Mouse (Mus musculus) heart, embryonic 16.5 days (tissue): ENCODE data around the gene Hist1h3b. TPM values are rescaled to one million over a fixed set of nuclear protein-coding genes. Genes with fewer than 3 reads are reported as not detected.
A peak's percentile ranks its signal among the peaks of the same experiment; 100 is the strongest.
"Not testable (repeated sequence)": the region's sequence is repeated elsewhere in the genome, so short reads cannot be mapped to it uniquely, and the experiment has no call there.

Experiments used
- ATAC-seq: fragments of 200-750 bp; cut with Nextera tagmentation; replicated peaks from 2 replicates; pipeline ENCODE4 v1.8.0; 2017; ENCODE audit warnings: moderate number of reproducible peaks; ENCODE audit not compliant: insufficient read depth, low FRiP score; ENCODE audit errors: extremely low read depth
- H3K27ac ChIP-seq: fragments of 300-500 bp; sonication (generic); 2 replicates; pipeline ENCODE4 v1.5.1; 2014; ENCODE audit warnings: mild to moderate bottlenecking, low read length, control low read depth, moderate library complexity
- H3K27me3 ChIP-seq: fragments of 300-500 bp; sonication (generic); 2 replicates; pipeline ENCODE4 v1.6.1; 2014; ENCODE audit warnings: low read length, mixed read lengths; ENCODE audit not compliant: control insufficient read depth, insufficient read depth
- H3K36me3 ChIP-seq: fragments of 300-500 bp; sonication (generic); 2 replicates; pipeline ENCODE4 v1.6.1; 2014; ENCODE audit not compliant: control insufficient read depth, insufficient read depth
- H3K4me1 ChIP-seq: fragments of 300-500 bp; sonication (generic); 2 replicates; pipeline ENCODE4 v1.6.1; 2014; ENCODE audit warnings: low read length, mixed read lengths; ENCODE audit not compliant: control insufficient read depth, insufficient read depth
- H3K4me2 ChIP-seq: fragments of 300-500 bp; sonication (generic); 2 replicates; pipeline ENCODE4 v1.6.1; 2014; ENCODE audit warnings: low read depth, mild to moderate bottlenecking, control low read depth, low read length
- H3K4me3 ChIP-seq: fragments of 300-500 bp; sonication (generic); 2 replicates; pipeline ENCODE4 v1.5.1; 2014; ENCODE audit warnings: mild to moderate bottlenecking, control low read depth, low read length
- H3K9ac ChIP-seq: fragments of 300-500 bp; sonication (generic); 2 replicates; pipeline ENCODE4 v1.6.1; 2014; ENCODE audit warnings: low read length, control low read depth
- H3K9me3 ChIP-seq: fragments of 300-500 bp; sonication (generic); replicated peaks from 2 replicates; pipeline ENCODE4 v1.6.1; 2016; ENCODE audit warnings: low read length; ENCODE audit not compliant: control insufficient read depth
- WGBS: fragments of 180-500 bp; shearing (Covaris S2); extraction: QIAGEN DNeasy Blood & Tissue Kit; methylation state at CpG from one replicate; pipeline ENCODE4 v1.1.7; 2014; 5-methylcytosine and 5-hydroxymethylcytosine counted together
- polyA plus RNA-seq: library from polyadenylated mRNA; unstranded; fragments of >200 nt; fragmentation: Nextera tagmentation; extraction: Ambion mirVana; gene quantifications from 2 replicates; pipeline ENCODE4 v1.2.1, GENCODE M21; 2015

Hist1h3b gene
- polyA plus RNA-seq, 1 experiment from 2014 or later, result 3.2 TPM

GRCm38 (mm10) chr13:23764324-23765171 is 12.5 kb downstream of the Hist1h3b start:
- H3K4me2 ChIP-seq, result peak overlapping the region; percentile 89
- no peaks in the 10 kb centered on the region for H3K27me3 ChIP-seq
- peaks cover 22% of the 10 kb centered on the region for H3K4me1 ChIP-seq
- H3K27ac ChIP-seq, result peak overlapping the region; percentile 96
- no peak for ATAC-seq
- no peaks in the 10 kb centered on the region for H3K9me3 ChIP-seq
- peak overlapping the region; percentile 86 for H3K9ac ChIP-seq
- H3K4me3 ChIP-seq, result peak overlapping the region; percentile 76
- H3K36me3 ChIP-seq, result no peaks in the 10 kb centered on the region
- WGBS, result 40% methylated on average over 11 of the region's 12 CpGs

GRCm38 (mm10) chr13:23765172-23765513 is 13.1 kb downstream of the Hist1h3b start:
- WGBS, result 64% methylated on average over 1 of the region's 1 CpGs
- Histone ChIP-seq H3K9ac (no peak overlapping the region), H3K4me1 (peaks cover 18% of the 10 kb centered on the region), H3K9me3 (no peaks in the 10 kb centered on the region), H3K27ac (no peak overlapping the region), H3K36me3 (no peaks in the 10 kb centered on the region), H3K4me3 (no peak overlapping the region), H3K27me3 (no peaks in the 10 kb centered on the region), H3K4me2 (no peak overlapping the region)
- no peak for ATAC-seq

GRCm38 (mm10) chr13:23766772-23767171 is 14.7 kb downstream of the Hist1h3b start:
- Histone ChIP-seq H3K9ac (no peak overlapping the region), H3K9me3 (no peaks in the 10 kb centered on the region), H3K4me3 (no peak overlapping the region), H3K27me3 (no peaks in the 10 kb centered on the region), H3K4me2 (no peak overlapping the region), H3K27ac (no peak overlapping the region), H3K4me1 (peaks cover 14% of the 10 kb centered on the region), H3K36me3 (no peaks in the 10 kb centered on the region)
- no peak for ATAC-seq

DNA sequence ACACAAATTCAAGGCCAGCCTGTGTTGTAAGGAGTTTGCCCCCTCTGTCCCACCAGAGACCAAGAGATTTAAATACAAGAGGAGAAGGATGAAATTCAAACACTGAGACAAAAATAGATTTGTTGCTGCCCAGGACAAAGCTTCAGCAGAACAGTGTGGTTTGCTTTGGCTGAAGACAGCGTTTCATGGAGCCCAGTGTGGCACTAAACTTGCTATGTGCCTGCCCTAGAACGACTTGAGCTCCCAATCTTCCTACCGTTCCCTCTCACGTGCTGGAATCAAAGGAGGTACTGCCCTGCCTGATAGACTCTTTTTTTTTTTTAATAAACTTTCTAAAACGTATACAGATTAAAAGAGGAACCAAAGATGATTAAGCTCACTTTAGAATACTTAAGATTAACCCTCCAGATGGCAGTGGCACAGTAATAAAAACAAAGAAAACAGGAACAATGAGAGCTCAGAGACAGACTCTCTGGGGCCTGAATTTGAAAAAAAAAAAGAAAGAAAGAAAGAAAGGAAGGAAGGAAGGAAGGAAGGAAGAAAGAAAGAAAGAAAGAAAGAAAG is 16.8 kb downstream of the Hist1h3b start:
- Histone ChIP-seq H3K4me2 (no peak overlapping the region), H3K4me1 (peaks cover 17% of the 10 kb centered on the region), H3K27ac (no peak overlapping the region), H3K9me3 (no peaks in the 10 kb centered on the region), H3K36me3 (no peaks in the 10 kb centered on the region), H3K9ac (no peak overlapping the region), H3K4me3 (no peak overlapping the region), H3K27me3 (no peaks in the 10 kb centered on the region)
- no peak for ATAC-seq
- 36% methylated on average over 5 of the region's 5 CpGs for WGBS

DNA sequence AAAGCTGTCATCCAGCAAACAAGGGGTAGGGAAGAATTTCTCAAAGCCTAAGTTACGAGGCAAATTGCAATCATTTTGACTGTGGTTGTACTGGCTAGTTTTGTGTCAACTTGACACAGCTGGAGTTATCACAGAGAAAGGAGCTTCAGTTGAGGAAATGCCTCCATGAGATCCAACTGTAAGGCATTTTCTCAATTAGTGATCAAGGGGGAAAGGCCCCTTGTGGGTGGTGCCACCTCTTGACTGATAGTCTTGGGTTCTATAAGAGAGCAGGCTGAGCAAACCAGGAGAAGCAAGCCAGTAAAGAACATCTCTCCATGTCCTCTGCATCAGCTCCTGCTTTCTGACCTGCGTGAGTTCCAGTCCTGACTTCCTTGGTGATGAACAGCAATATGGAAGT is 17.5 kb downstream of the Hist1h3b start, which contains the start of gene Trim38:
Trim38 (plus strand) TSS at position 301 of the 400 bp plus-strand sequence.
- ATAC-seq, H3K4me3 ChIP-seq, H3K36me3 ChIP-seq, H3K9me3 ChIP-seq, H3K27me3 ChIP-seq, H3K9ac ChIP-seq, H3K27ac ChIP-seq, H3K4me2 ChIP-seq: not testable (repeated sequence)
- H3K4me1 ChIP-seq, result peaks cover 11% of the 10 kb centered on the region; the same call in 1 of the 2 replicates
- 79% methylated on average over 2 of the region's 2 CpGs for WGBS

GRCm38 (mm10) chr13:23772561-23773313 is 20.7 kb downstream of the Hist1h3b start:
- ATAC-seq, result peak; percentile 89
- WGBS, result 18% methylated on average over 21 of the region's 21 CpGs
- Histone ChIP-seq H3K4me3 (peak overlapping the region; percentile 36), H3K36me3 (no peaks in the 10 kb centered on the region), H3K9me3 (no peaks in the 10 kb centered on the region), H3K4me2 (peak overlapping the region; percentile 61), H3K27ac (no peak overlapping the region), H3K27me3 (no peaks in the 10 kb centered on the region), H3K4me1 (peaks cover 11% of the 10 kb centered on the region; the same call in 1 of the 2 replicates), H3K9ac (peak overlapping the region; percentile 46)

DNA sequence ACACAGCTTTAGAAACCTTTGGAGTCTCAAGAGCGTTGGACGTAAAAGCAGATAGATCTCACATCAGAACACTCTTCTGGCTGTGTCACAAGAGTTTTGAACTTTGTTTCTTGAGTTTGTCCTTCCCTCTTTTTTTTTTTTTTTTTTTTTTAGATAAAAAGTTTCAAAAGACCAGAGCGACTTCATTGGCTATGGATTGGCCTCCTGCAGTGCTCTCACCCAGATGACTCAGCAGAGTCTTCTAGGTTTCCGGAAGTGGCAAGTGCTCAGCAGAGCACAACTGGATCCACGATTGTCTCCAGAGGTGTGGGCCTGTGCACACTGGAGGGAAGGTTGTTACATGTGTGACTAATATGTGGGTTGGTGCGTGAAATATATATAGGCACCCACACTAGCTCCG is 26.3 kb downstream of the Hist1h3b start:
- H3K9ac ChIP-seq, result no peak overlapping the region
- H3K4me2 ChIP-seq, result no peak overlapping the region
- no peak overlapping the region for H3K27ac ChIP-seq
- 92% methylated on average over 7 of the region's 7 CpGs for WGBS
- H3K9me3 ChIP-seq, result no peaks in the 10 kb centered on the region
- no peaks in the 10 kb centered on the region for H3K4me1 ChIP-seq
- no peaks in the 10 kb centered on the region for H3K36me3 ChIP-seq
- no peaks in the 10 kb centered on the region for H3K27me3 ChIP-seq
- H3K4me3 ChIP-seq, result no peak overlapping the region
- ATAC-seq, result no peak

DNA sequence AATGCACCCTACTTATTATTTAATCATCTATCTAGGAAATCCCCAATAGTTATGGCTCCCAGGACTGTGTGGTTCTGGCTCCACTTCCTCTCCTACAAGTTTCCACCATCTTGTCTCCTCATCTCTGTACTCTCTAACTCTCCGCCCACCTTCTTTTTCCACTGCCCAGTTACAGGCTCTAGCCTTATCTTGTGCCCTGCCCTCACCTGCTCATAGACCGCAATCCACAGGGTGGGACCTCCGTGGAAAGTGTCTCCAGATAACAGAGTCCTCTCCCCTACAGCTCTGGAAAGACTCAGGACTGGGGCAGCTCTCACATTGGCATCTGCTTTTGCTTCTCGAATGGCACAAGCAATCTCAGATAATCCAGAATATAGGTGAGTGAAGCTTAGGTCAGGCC is 27.0 kb downstream of the Hist1h3b start:
- 61% methylated on average over 4 of the region's 4 CpGs for WGBS
- Histone ChIP-seq H3K4me3 (no peak overlapping the region), H3K9ac (no peak overlapping the region), H3K4me1 (no peaks in the 10 kb centered on the region), H3K36me3 (no peaks in the 10 kb centered on the region), H3K27ac (no peak overlapping the region), H3K9me3 (no peaks in the 10 kb centered on the region), H3K27me3 (no peaks in the 10 kb centered on the region), H3K4me2 (no peak overlapping the region)
- ATAC-seq, result no peak

- H3K4me2 ChIP-seq, result no peak overlapping the region
- 40% methylated on average over 2 of the region's 2 CpGs for WGBS
- H3K4me1 ChIP-seq, result no peaks in the 10 kb centered on the region
- no peaks in the 10 kb centered on the region for H3K27me3 ChIP-seq
- no peak for ATAC-seq
- H3K4me3 ChIP-seq, result no peak overlapping the region
- no peak overlapping the region for H3K9ac ChIP-seq
- no peaks in the 10 kb centered on the region for H3K9me3 ChIP-seq
- no peak overlapping the region for H3K27ac ChIP-seq
- no peaks in the 10 kb centered on the region for H3K36me3 ChIP-seq
Measured at GRCm38 (mm10) chr13:23792520-23792919, 40.5 kb downstream of the Hist1h3b start.
